11 mouse cellular contexts compared by ENCODE assay signal in genomic region chr12:91673141-91673540, GRCm38 (mm10).
DNase-seq lines count a peak whose midpoint lies in the region; ATAC-seq and TF ChIP-seq lines count a peak whose summit lies in the region.
"Had no signal": no experiment of that assay in that cellular context is flagged by ENCODE, and none has a peak within 500 bp of the region (broad histone marks: within the 10 kb centered on the region; RNA-seq: fewer than 3 reads in every experiment).

No protein-coding gene starts in this region.

- peak; percentile 30 for TF ChIP-seq CTCF in lung, postnatal 0 days (IDR thresholded peaks at IDR 0.05)

- H3K27me3 ChIP-seq in kidney, embryonic 14.5 days (ENCODE audit: control insufficient read depth, insufficient read depth, low read length): no peaks in the 10 kb centered on the region
- no peaks in the 10 kb centered on the region for H3K27me3 ChIP-seq in lung, postnatal 0 days (replicated peaks; ENCODE audit: insufficient read depth, low read length)
- H3K27me3 ChIP-seq: neural tube, embryonic 13.5 days had no signal

- no peak for ATAC-seq in kidney, embryonic 14.5 days (ENCODE audit: low FRiP score, low TSS enrichment)
- ATAC-seq in lung, postnatal 0 days: no peak

- no peak overlapping the region for H3K4me2 ChIP-seq in kidney, embryonic 14.5 days (replicated peaks; ENCODE audit: low read depth, low read length)
- no peak overlapping the region for H3K4me2 ChIP-seq in lung, postnatal 0 days (replicated peaks; ENCODE audit: low read depth, low read length)
- H3K4me2 ChIP-seq: midbrain, embryonic 11.5 days; neural tube, embryonic 13.5 days had no signal

- no peak overlapping the region for H3K27ac ChIP-seq in kidney, embryonic 14.5 days (ENCODE audit: low read depth, low read length)
- no peak overlapping the region for H3K27ac ChIP-seq in lung, postnatal 0 days (ENCODE audit: low read length)
- H3K27ac ChIP-seq: neural tube, embryonic 13.5 days had no signal

- no peak overlapping the region for H3K9ac ChIP-seq in kidney, embryonic 14.5 days (ENCODE audit: low read depth, low read length)
- no peak overlapping the region for H3K9ac ChIP-seq in lung, postnatal 0 days (replicated peaks; ENCODE audit: low read depth)
- H3K9ac ChIP-seq: neural tube, embryonic 13.5 days had no signal

- H3K4me3 ChIP-seq in kidney, embryonic 14.5 days (ENCODE audit: low read length): no peak overlapping the region
- no peak overlapping the region for H3K4me3 ChIP-seq in lung, postnatal 0 days (ENCODE audit: low read depth, low read length)
- H3K4me3 ChIP-seq: neural tube, embryonic 13.5 days had no signal

- TF ChIP-seq EP300 in lung, postnatal 0 days (IDR thresholded peaks at IDR 0.05): no peak

- no peaks in the 10 kb centered on the region for H3K9me3 ChIP-seq in kidney, embryonic 14.5 days (ENCODE audit: control insufficient read depth, low read length)
- H3K9me3 ChIP-seq in lung, postnatal 0 days (ENCODE audit: low read length): no peaks in the 10 kb centered on the region
- H3K9me3 ChIP-seq: neural tube, embryonic 13.5 days had no signal

- H3K36me3 ChIP-seq in kidney, embryonic 14.5 days (ENCODE audit: control insufficient read depth, insufficient read depth, low read length): no peaks in the 10 kb centered on the region
- no peaks in the 10 kb centered on the region for H3K36me3 ChIP-seq in lung, postnatal 0 days (ENCODE audit: insufficient read depth, low read length)
- H3K36me3 ChIP-seq: neural tube, embryonic 13.5 days had no signal

- DNase-seq in kidney, adult 8-10 months: peak; percentile 27
- no peak for DNase-seq in lung, postnatal 0 days (ENCODE audit: low spot score)
- DNase-seq in lung, postnatal 14 days: no peak
- DNase-seq in ZHBTc4 (ENCODE audit: low read depth, low spot score): peak; percentile 57
- peak; percentile 44 for DNase-seq in thymus, postnatal 14 days
- DNase-seq in ovary, adult 18-20 months (ENCODE audit: low spot score): no peak
- DNase-seq: gastrocnemius, postnatal 25 days; heart, postnatal 14 days had no signal

- H3K4me1 ChIP-seq in kidney, embryonic 14.5 days (ENCODE audit: control insufficient read depth, insufficient read depth, low read length): no peaks in the 10 kb centered on the region
- H3K4me1 ChIP-seq in lung, postnatal 0 days (ENCODE audit: insufficient read depth, low read depth, low read length): no peaks in the 10 kb centered on the region; the same call in 1 of the 2 replicates

- 80% methylated on average over 6 of the region's 6 CpGs for WGBS in kidney, embryonic 14.5 days
- 82% methylated on average over 6 of the region's 6 CpGs for WGBS in lung, postnatal 0 days

Comparison
In these comparisons a context has a peak if more than half of its experiments do, and no peak if none do; other contexts are left out.
1. DNase-seq: peak in kidney, adult 8-10 months (2 of 2), ZHBTc4 (single experiment) and thymus, postnatal 14 days (single experiment); none in lung, postnatal 0 days (single experiment), lung, postnatal 14 days (single experiment) and ovary, adult 18-20 months (single experiment).